Mouse (Mus musculus): ENCODE results near the gene Fbxl2. TPM values are rescaled to one million over a fixed set of nuclear protein-coding genes. Genes with fewer than 3 reads are reported as not detected.
"Not testable (repeated sequence)": the region's sequence is repeated elsewhere in the genome, so short reads cannot be mapped to it uniquely, and the experiment has no call there.

The Fbxl2 gene
- polyA plus RNA-seq (2011; ENCODE audit: insufficient read depth, insufficient read length, low replicate concordance, missing spikeins) = 2.7 and 13.8 TPM in 2 replicates

GRCm38 (mm10) chr9:114046028-114046427 lies at the start of gene Fbxl2:
TSS of gene Fbxl2 (minus strand) at chr9:114046191.
- TF ChIP-seq CTCF (IDR thresholded peaks at IDR 0.05; ENCODE audit: control insufficient read depth, insufficient read depth, low read length) (no peak), POLR2A (IDR thresholded peaks at IDR 0.05; ENCODE audit: borderline replicate concordance, control insufficient read depth, low read depth, low read length) (no peak)
- Histone ChIP-seq H3K4me1 (ENCODE audit: control insufficient read depth, insufficient read depth, low read length) (no peaks in the 10 kb centered on the region; the same call in 1 of the 2 replicates), H3K4me3 (replicated peaks; ENCODE audit: control insufficient read depth, low read depth, low read length) (no peak within 1 kb of the TSS), H3K27ac (ENCODE audit: control insufficient read depth, insufficient read depth, low read depth, low read length, poor library complexity) (no peak within 1 kb of the TSS)
- 78% methylated on average over 10 of the region's 10 CpGs for WGBS

- Histone ChIP-seq H3K27ac (ENCODE audit: control insufficient read depth, insufficient read depth, low read depth, low read length, poor library complexity) (no peak overlapping the region), H3K4me3 (replicated peaks; ENCODE audit: control insufficient read depth, low read depth, low read length) (no peak overlapping the region), H3K4me1 (ENCODE audit: control insufficient read depth, insufficient read depth, low read length) (no peaks in the 10 kb centered on the region)
- WGBS = 65% methylated on average over 2 of the region's 2 CpGs
- no peak for TF ChIP-seq POLR2A (IDR thresholded peaks at IDR 0.05; ENCODE audit: borderline replicate concordance, control insufficient read depth, low read depth, low read length)
- no peak for TF ChIP-seq CTCF (IDR thresholded peaks at IDR 0.05; ENCODE audit: control insufficient read depth, insufficient read depth, low read length)
Observed at GRCm38 (mm10) chr9:114094854-114095253, 48.9 kb upstream of the Fbxl2 start.

- 15% methylated on average over 9 of the region's 9 CpGs for WGBS
- not testable (repeated sequence) for H3K27ac ChIP-seq (ENCODE audit: control insufficient read depth, insufficient read depth, low read depth, low read length, poor library complexity); H3K4me1 ChIP-seq (ENCODE audit: control insufficient read depth, insufficient read depth, low read length); H3K4me3 ChIP-seq (replicated peaks; ENCODE audit: control insufficient read depth, low read depth, low read length)
Observed at GRCm38 (mm10) chr9:114092188-114092587, 46.2 kb upstream of the Fbxl2 start.

- 86% methylated on average over 6 of the region's 6 CpGs for WGBS
Observed at GRCm38 (mm10) chr9:114088885-114089284, 42.9 kb upstream of the Fbxl2 start.

GRCm38 (mm10) chr9:114087106-114087815 lies 41.3 kb upstream of the Fbxl2 start:
- Histone ChIP-seq H3K4me1 (ENCODE audit: control insufficient read depth, insufficient read depth, low read length) (no peaks in the 10 kb centered on the region), H3K27ac (ENCODE audit: control insufficient read depth, insufficient read depth, low read depth, low read length, poor library complexity) (no peak overlapping the region), H3K4me3 (replicated peaks; ENCODE audit: control insufficient read depth, low read depth, low read length) (no peak overlapping the region)
- TF ChIP-seq POLR2A (IDR thresholded peaks at IDR 0.05; ENCODE audit: borderline replicate concordance, control insufficient read depth, low read depth, low read length) (no peak), CTCF (IDR thresholded peaks at IDR 0.05; ENCODE audit: control insufficient read depth, insufficient read depth, low read length) (no peak)
- 76% methylated on average over 11 of the region's 11 CpGs for WGBS

More at GRCm38 (mm10) chr9:114088885-114089284, 42.9 kb upstream of the Fbxl2 start:
- H3K4me1 ChIP-seq (ENCODE audit: control insufficient read depth, insufficient read depth, low read length); H3K27ac ChIP-seq (ENCODE audit: control insufficient read depth, insufficient read depth, low read depth, low read length, poor library complexity); H3K4me3 ChIP-seq (replicated peaks; ENCODE audit: control insufficient read depth, low read depth, low read length): not testable (repeated sequence)

GRCm38 (mm10) chr9:114086422-114086821 lies 40.4 kb upstream of the Fbxl2 start:
- H3K4me3 ChIP-seq (replicated peaks; ENCODE audit: control insufficient read depth, low read depth, low read length) = no peak overlapping the region
- TF ChIP-seq CTCF (IDR thresholded peaks at IDR 0.05; ENCODE audit: control insufficient read depth, insufficient read depth, low read length) = no peak
- TF ChIP-seq POLR2A (IDR thresholded peaks at IDR 0.05; ENCODE audit: borderline replicate concordance, control insufficient read depth, low read depth, low read length) = no peak

GRCm38 (mm10) chr9:114073681-114074080 lies 27.7 kb upstream of the Fbxl2 start:
- WGBS = 81% methylated on average over 19 of the region's 19 CpGs
- Histone ChIP-seq H3K4me1 (ENCODE audit: control insufficient read depth, insufficient read depth, low read length) (no peaks in the 10 kb centered on the region), H3K4me3 (replicated peaks; ENCODE audit: control insufficient read depth, low read depth, low read length) (no peak overlapping the region), H3K27ac (ENCODE audit: control insufficient read depth, insufficient read depth, low read depth, low read length, poor library complexity) (no peak overlapping the region)
- TF ChIP-seq POLR2A (IDR thresholded peaks at IDR 0.05; ENCODE audit: borderline replicate concordance, control insufficient read depth, low read depth, low read length) (no peak), CTCF (IDR thresholded peaks at IDR 0.05; ENCODE audit: control insufficient read depth, insufficient read depth, low read length) (no peak)

More at GRCm38 (mm10) chr9:114086422-114086821, 40.4 kb upstream of the Fbxl2 start:
- 78% methylated on average over 3 of the region's 3 CpGs for WGBS
- Histone ChIP-seq H3K4me1 (ENCODE audit: control insufficient read depth, insufficient read depth, low read length) (no peaks in the 10 kb centered on the region), H3K27ac (ENCODE audit: control insufficient read depth, insufficient read depth, low read depth, low read length, poor library complexity) (no peak overlapping the region)

- 68% methylated on average over 6 of the region's 6 CpGs for WGBS
- no peak overlapping the region for H3K27ac ChIP-seq (ENCODE audit: control insufficient read depth, insufficient read depth, low read depth, low read length, poor library complexity)
- no peak for TF ChIP-seq CTCF (IDR thresholded peaks at IDR 0.05; ENCODE audit: control insufficient read depth, insufficient read depth, low read length)
- TF ChIP-seq POLR2A (IDR thresholded peaks at IDR 0.05; ENCODE audit: borderline replicate concordance, control insufficient read depth, low read depth, low read length) = no peak
- no peaks in the 10 kb centered on the region for H3K4me1 ChIP-seq (ENCODE audit: control insufficient read depth, insufficient read depth, low read length)
- H3K4me3 ChIP-seq (replicated peaks; ENCODE audit: control insufficient read depth, low read depth, low read length) = no peak overlapping the region
Observed at GRCm38 (mm10) chr9:114069372-114069771, 23.4 kb upstream of the Fbxl2 start.
